Comparison of ENCODE assay signal across 8 mouse cellular contexts in genomic region chr16:89816506-89817172, GRCm38 (mm10).
A peak's percentile ranks its signal among the peaks of the same experiment; 100 is the strongest.
DNase-seq lines count a peak whose midpoint lies in the region; ATAC-seq and TF ChIP-seq lines count a peak whose summit lies in the region.

No protein-coding gene starts in this region.

- intact Hi-C loops in gastrocnemius, postnatal 36 days (cut with DNase I): no loop called here

- H3K4me2 ChIP-seq in kidney, embryonic 16.5 days (replicated peaks; ENCODE audit: low read depth, low read length): peak overlapping the region; percentile 92; the same call in 1 of the 2 replicates
- H3K4me2 ChIP-seq in hindbrain, embryonic 12.5 days (replicated peaks): peak overlapping the region; percentile 89

- no peak for DNase-seq in kidney, postnatal 25 days
- peak; percentile 49 for DNase-seq in brain, embryonic 14.5 days (ENCODE audit: low read depth)
- DNase-seq in layer of hippocampus, adult 18-20 months (ENCODE audit: low spot score in 2 of 2): no peak
- no peak for DNase-seq in gastrocnemius, postnatal 36 days
- DNase-seq in adrenal gland, adult 18-20 months (ENCODE audit: low spot score in 2 of 2): no peak

- peaks cover 8% of the 10 kb centered on the region for H3K36me3 ChIP-seq in kidney, embryonic 16.5 days (ENCODE audit: insufficient read depth, low read length)
- H3K36me3 ChIP-seq in hindbrain, embryonic 12.5 days: peaks cover 15% of the 10 kb centered on the region
- peaks cover 42% of the 10 kb centered on the region for H3K36me3 ChIP-seq in megakaryocyte, embryonic 14.5 days (replicated peaks; ENCODE audit: low read length)

- no peaks in the 10 kb centered on the region for H3K9me3 ChIP-seq in kidney, embryonic 16.5 days (ENCODE audit: low read length)
- peaks cover 4% of the 10 kb centered on the region; the same call in 1 of the 2 replicates for H3K9me3 ChIP-seq in hindbrain, embryonic 12.5 days (replicated peaks)
- H3K9me3 ChIP-seq in megakaryocyte, embryonic 14.5 days: peaks cover 8% of the 10 kb centered on the region; the same call in 1 of the 2 replicates

- ATAC-seq in kidney, embryonic 16.5 days (ENCODE audit: low FRiP score, low TSS enrichment): peak; percentile 44; the same call in 1 of the 2 replicates
- ATAC-seq in hindbrain, embryonic 12.5 days (ENCODE audit: low FRiP score): no peak

- no peak for TF ChIP-seq CTCF in brain, embryonic 14.5 days (IDR thresholded peaks at IDR 0.05; ENCODE audit: borderline replicate concordance, extremely low read depth, insufficient read depth, insufficient read length)

- TF ChIP-seq POLR2A in brain, embryonic 14.5 days (IDR thresholded peaks at IDR 0.05; ENCODE audit: borderline replicate concordance, extremely low read depth, insufficient read depth, insufficient read length, poor library complexity, severe bottlenecking): no peak

- H3K4me3 ChIP-seq in kidney, embryonic 16.5 days (ENCODE audit: low read length): peak overlapping the region; percentile 50
- no peak overlapping the region for H3K4me3 ChIP-seq in hindbrain, embryonic 12.5 days
- H3K4me3 ChIP-seq in megakaryocyte, embryonic 14.5 days (replicated peaks): peak overlapping the region; percentile 69

- no peak overlapping the region for H3K27ac ChIP-seq in kidney, embryonic 16.5 days (ENCODE audit: low read length)
- no peak overlapping the region for H3K27ac ChIP-seq in hindbrain, embryonic 12.5 days

- H3K4me1 ChIP-seq in kidney, embryonic 16.5 days (ENCODE audit: insufficient read depth, low read length): peaks cover 16% of the 10 kb centered on the region; the same call in 1 of the 2 replicates
- H3K4me1 ChIP-seq in hindbrain, embryonic 12.5 days: peaks cover 22% of the 10 kb centered on the region
- peaks cover 57% of the 10 kb centered on the region for H3K4me1 ChIP-seq in megakaryocyte, embryonic 14.5 days

- WGBS in kidney, embryonic 16.5 days: 40% methylated on average over 13 of the region's 13 CpGs
- 32% methylated on average over 13 of the region's 13 CpGs for WGBS in hindbrain, embryonic 12.5 days

- no peak overlapping the region for H3K9ac ChIP-seq in kidney, embryonic 16.5 days (replicated peaks; ENCODE audit: low read length)
- 0 out of 2 replicates have a peak overlapping the region, but pooled peaks have one; percentile 27 for H3K9ac ChIP-seq in hindbrain, embryonic 12.5 days

- no peaks in the 10 kb centered on the region; the same call in 1 of the 2 replicates for H3K27me3 ChIP-seq in kidney, embryonic 16.5 days (ENCODE audit: insufficient read depth, low read length)
- peaks cover 23% of the 10 kb centered on the region for H3K27me3 ChIP-seq in hindbrain, embryonic 12.5 days
- peaks cover 2% of the 10 kb centered on the region for H3K27me3 ChIP-seq in megakaryocyte, embryonic 14.5 days (replicated peaks)
